Mouse (Mus musculus) cerebellum, adult 2 months (tissue): ENCODE results near the gene Serpinb9f.
"Not testable (repeated sequence)": the region's sequence is repeated elsewhere in the genome, so short reads cannot be mapped to it uniquely, and the experiment has no call there.

Source experiments
- CTCF ChIP-seq: fragments of 200-500 bp; IDR thresholded peaks from 2 replicates; pipeline ENCODE4 v1.5.1; 2011; ENCODE audit warnings: low read depth, mild to moderate bottlenecking, control low read depth, low read length, moderate library complexity, borderline replicate concordance; ENCODE audit not compliant: insufficient read depth
- POLR2A ChIP-seq: fragments of 200-500 bp; IDR thresholded peaks from 2 replicates; pipeline ENCODE4 v1.6.1; 2011; ENCODE audit warnings: low read length, control low read depth, borderline replicate concordance; ENCODE audit not compliant: insufficient read depth

DNA sequence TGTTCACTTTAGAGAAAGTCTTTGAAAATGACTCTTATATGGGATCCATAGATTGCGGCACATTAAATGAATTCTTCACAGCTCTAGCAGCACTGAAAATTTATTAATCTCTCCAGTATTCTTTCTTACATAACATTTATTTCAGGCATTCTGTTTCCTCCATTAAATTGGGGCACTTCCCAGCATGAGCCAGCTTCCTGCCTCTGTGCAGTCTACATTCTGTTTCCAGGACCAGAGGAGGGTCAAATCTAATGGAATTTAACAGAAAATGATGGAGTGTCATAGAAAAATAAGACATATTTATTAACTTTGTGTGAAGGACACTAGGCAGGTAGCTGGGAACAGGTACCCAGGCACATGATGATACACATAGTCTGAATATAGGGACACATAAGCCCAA, 32.8 kb downstream of the Serpinb9f start:
- not testable (repeated sequence) for TF ChIP-seq CTCF, POLR2A
